Mouse (Mus musculus): ENCODE results near the gene Tbck.

GRCm38 (mm10) chr3:132865596-132865995, 181.7 kb downstream of the Tbck start:
- no peak for TF ChIP-seq POLR2A (IDR thresholded peaks at IDR 0.05; ENCODE audit: low read depth, low read length)
- TF ChIP-seq CTCF (IDR thresholded peaks at IDR 0.05; ENCODE audit: borderline replicate concordance, insufficient read depth, low read length): no peak

Data from embryonic fibroblast, embryonic 13.5 days (primary cell).